Mouse (Mus musculus) spleen, adult 18-20 months (tissue): Measurements from ENCODE around the gene Cd79a.
"Not testable (repeated sequence)": the region's sequence is repeated elsewhere in the genome, so short reads cannot be mapped to it uniquely, and the experiment has no call there.

Experiments used
- DNase-seq, 2 experiments: peaks; one replicate each; pipeline ENCODE4 v3.0.0; 2022; ENCODE audit warnings: mixed read lengths in 2 of 2

Gene Cd79a

DNA sequence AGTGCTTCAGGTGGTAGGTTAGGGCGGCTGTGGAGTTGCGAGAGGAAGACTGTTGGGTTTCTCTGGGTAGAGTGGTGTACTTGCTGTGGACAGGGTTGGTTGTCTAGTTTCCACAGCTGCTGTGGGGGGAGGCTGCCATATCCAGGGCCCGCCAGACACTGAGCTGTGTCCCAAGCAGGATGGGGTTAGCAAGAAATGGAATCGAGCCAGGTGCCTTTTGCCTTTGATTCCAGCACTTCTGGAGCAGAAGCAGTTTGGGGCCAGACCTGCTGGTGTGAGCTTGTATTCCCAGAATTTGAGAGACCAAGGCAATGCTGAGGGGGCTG, 10.9 kb upstream of the Cd79a start:
- no peak for DNase-seq

DNA sequence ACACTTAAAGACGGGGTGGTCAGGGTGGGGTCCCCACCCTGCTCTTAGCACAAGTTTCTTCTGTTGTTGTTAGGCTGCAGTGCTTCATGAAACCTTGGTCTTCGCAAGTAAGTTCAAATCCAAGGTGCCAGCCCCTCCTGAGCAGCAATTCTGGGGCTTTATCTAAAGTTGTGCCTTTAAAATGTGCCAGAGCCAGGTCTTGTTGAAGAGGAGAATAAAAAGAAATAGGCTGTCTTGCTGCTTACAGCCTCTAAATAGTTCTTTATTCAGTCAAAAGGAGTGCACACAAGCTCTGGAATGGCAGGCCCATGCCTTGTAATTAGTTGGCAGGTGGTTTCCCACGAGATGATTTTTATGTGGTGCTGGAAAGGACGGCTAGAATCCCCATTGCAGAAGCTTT, 10.1 kb upstream of the Cd79a start:
- DNase-seq, result no peak

DNA sequence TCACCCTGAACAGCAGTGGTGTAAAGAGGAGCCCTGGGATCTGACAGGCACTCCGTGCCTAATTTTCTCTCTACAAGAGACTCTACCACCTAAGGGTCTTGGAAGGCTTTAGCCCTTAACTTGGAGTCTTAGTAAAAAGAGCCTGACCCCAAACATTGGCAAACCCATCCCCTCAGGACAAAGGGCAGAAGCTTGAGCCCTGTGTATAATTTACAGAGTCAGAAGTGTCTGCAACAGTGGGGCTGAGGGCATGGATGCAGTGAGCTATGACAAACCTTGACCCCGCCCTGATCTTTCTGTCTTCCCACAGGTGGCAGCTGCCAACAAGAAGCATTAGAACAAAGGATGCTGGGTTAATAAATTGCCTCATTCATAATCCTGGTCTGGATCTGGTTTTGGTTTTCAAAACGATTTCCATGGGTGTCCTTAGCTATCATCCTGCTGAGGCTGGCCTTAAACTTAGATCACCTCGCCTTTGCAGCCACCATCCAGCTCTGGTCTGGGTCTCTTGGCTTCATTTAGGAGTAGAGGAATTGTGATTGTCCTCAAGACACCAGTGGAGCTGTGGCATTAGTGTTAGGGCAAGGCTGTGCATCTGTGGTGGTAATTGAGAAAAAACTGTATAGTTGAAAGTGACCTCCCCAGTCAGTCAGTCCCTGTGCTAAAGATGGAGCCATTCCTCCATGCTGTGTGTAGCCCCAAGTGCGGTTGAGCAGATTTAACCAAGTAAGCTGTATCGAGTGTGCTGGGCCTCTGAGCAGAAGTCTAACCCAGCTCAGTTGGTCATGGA, 7.6 kb upstream of the Cd79a start:
- no peak for DNase-seq

DNA sequence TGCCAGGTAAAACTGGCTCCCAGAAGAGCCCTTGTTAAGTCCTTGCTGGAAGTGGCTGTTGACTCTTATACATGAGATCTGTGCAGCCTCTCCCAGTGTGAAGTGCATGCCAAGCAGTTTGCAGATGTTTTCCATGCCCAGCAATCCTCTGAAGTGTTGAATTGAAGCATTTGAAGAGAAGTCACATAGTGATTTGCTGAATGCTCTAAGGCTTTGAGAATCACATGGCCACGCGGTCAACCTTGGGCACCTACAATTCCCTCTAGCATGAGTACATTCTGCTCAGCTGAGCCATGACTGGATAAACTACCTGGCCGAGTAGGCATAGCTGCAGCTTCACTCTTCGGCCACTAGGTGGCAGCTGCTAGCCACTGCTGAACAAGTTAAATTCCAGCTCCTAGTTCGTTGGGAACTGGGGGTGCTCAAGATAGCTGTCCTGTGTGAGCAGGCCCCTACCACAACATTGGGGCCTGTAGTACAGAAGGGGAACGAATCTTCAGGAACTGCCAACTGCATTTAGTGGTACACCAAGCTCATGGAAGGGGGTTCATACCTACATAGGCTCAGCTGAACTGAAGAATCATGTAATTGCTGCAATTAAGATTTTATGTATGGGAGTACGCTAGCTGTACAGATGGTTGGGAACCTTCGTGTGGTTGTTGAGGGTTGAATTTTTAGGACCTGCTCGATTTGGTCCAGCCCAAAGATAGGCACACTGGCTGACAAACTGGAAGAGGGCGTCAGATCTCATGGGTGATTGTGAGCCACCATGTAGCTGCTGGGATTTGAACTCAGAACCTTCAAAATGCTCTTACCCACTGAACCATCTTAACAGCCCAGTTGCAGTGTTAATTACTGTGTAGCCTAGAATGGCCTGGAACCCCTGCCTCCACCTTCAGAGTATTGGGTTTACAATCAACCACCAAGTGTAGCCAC, 6.6 kb upstream of the Cd79a start:
- peak; percentile 56 to 66 for DNase-seq

DNA sequence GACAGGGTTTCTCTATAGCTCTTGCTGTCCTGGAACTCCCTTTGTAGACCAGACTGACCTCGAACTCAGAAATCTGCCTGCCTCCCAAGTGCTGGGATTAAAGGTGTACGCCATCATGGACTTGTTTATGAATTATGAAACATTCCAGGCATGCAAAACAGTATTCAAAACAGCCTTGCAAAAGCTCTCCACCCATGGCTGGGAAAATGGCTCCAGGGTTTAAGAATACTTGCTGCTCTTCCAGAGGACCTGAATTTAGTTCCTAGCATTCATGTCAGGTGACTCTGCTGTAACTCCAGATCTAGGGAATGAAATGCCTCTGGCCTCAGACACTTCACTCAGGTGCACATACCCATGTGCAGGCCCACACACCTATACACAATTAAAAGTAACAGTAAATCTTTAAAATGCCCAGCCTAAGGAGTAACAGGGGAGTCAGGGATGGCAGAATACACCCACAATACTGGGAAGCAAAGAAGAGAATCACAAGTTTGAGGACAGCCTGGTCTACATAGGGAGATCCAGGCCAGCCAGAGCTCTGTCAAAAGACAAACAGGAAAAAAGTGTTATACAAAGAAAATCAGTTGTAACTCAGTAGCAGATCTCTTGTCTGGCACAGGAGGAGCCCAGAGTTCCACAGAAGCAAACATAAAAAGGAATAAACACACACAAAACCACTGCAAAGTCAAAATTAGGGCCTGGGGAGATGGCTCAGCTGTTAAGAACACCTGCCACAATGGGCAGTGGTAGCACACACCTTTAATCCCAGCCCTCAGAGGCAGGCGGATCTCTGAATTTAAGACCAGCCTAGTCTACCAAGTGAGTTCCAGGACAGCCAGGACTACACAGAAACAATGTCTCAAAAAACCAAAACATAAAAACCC, 5.7 kb upstream of the Cd79a start:
- no peak for DNase-seq

DNA sequence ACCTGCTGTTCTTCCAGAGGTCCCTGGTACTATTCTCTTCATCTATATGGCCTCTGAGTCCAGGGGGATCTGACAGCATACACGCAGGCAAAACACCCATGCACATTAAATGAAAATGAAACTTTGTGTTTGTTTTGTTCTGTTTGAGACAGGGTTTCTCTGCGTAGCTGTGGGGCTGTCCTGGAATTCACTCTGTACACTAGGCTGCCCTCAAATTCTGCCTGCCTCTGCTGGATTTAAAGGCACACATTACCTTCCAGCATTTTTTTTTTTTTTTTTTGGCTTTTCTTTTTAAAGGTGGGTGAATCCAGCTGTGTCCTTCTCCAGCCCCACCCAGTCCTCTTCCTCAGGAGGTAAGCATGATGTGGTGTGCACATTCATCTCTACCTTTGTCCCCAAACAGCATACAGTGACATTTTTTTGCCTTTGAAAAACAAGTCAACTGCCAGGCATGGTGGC, 5.0 kb upstream of the Cd79a start:
- DNase-seq, result no peak

DNA sequence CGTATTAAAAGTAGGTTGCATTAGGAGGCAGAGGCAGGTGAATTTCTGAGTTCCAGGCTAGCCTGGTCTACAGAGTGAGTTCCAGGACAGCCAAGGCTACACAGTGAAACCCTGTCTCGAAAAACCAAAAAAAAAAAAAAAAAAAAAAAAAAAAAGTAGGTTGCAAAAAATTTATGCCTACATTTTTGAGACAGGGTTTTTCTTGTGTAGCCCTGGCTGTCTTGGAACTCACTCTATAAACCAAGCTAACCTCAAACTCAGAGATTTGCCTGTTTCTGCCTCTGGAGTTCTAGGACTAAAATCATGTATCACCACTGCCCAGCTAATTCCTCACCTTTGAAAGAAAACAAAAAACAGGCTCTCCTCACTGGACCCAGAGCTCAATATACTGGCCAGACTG, 1.4 kb upstream of the Cd79a start:
- DNase-seq, result not testable (repeated sequence)

DNA sequence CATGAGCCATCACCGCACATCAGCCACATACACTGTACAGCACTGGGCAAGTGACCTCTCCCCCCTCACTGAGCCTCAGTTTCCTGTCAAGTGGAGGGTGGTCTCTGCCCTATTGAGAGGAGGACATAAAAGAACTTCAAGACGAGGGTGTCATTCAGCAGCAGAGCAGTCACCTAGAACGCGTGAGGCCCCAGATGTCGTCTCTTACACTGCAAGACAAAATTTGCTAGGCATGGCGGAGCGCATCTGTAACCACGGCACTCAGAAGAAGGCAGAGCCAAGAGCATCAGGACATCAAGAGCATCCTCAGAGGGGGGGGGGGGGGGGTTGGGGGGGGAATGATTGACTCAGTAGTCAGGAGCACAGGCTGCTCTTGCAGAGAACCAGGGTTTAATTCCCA, 912 bp upstream of the Cd79a start:
- DNase-seq, result peak in 1 of 2 experiments; percentile 46

DNA sequence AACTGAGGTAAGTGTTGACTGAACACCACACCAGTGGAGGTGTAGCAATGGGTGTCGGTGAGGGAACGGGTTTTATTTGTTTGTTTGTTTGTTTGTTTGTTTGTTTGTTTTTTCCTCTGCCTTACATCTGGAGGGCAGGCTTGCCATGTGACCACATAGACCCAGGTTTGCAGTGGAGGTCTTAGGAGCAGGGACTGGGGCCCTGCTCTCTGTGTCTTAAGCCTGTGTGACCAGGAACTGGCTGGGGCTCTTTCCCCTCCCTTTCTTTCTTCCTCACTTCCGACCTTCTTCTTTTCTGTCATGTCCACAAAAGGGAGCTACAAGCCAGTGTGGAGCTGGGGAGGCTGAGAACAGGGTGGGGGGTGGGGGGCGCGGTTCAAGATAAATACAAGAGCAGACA, 778 bp downstream of the Cd79a start:
- DNase-seq, result peak in 1 of 2 experiments; percentile 18

DNA sequence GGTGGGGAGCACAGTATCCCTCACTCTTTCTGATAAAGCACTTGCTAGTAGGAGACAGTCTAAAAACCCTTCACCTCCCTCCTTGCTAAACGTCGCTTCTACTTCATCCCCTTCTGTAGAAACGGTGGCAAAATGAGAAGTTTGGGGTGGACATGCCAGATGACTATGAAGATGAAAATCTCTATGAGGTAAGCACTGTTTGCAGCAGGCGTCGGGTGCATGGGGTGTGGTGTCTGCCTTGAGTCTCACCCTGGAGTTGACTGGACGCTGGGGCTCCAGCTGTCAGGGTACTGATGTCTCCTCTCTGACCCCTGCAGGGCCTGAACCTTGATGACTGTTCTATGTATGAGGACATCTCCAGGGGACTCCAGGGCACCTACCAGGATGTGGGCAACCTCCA, 3.9 kb downstream of the Cd79a start:
- DNase-seq, result no peak

DNA sequence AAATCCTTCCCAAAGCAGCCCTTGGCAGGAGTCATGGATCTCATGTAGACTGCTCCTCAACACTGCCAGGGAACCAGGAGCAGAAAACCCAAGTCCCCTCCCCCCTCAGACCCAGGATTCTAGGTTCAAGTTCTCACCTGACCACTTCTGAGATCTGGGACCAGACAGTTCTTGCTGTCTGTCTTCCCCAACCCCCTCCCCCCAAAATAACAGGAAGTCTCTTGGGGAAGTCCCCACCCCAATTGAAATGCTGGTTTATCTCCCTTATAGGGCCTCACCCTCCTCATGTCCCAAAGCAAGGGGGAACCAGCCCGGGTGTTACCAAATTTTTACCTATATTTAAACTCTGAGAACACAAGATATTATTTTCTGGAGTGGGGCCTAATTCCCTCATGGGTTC, 4.7 kb downstream of the Cd79a start:
- peak; percentile 42 to 51 for DNase-seq

DNA sequence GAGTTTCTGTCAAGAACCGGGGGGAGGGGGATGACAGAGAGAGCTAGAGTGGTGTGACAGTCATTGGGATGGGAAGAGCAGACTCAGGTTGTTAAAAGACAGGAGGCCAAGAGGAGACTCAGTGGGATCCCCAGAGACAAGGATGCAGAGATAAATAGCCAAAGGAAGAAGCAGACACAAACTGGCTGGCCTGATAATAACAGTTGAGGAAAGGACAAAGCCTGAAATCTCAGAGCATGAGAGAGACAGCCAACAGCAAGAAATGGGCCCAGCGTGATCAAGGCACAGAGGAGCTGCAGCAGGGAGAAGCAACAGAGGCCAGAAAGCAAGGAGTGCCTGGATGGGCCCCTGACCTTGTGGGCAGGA, 5.1 kb downstream of the Cd79a start:
- no peak for DNase-seq

DNA sequence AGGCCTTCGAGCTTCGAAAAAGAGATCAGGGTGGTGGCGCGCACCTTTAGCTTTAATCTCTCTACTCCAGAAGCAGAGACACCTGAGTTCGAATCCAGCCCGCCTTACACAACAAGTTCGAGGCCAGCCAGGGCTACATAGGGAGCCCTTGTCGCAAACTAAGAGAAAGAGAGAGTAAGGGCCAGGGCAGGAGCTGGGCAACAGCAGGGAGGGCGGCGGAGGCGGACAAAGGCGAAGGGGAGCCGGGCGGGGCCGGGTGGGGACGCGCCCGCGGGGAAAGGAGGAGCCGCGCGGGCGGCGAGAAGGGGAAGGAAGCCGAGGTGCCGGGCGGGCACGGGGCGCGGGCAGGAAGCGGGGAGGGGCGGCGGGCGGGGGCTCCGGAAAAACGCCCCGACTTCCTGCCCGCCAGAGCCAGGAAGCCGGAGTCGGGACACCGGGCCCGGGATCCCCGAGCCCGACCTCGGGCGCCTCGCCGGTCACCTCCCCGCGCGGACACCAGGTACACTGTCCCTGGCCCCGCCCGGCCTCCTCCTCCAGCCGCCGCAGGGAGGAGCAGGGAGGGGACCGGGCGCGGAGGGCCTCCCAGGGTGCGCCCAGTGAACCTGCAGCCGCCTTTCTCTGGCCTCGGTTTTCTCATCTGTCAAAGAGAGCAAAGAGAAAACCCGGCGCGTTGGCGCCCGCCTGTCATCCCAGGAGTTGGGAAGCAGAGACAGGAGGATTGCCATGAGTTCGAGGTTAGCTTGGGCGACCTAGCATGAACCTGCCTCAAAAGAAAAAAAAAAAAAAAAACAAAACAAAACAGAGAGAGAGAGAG, 5.7 kb downstream of the Cd79a start, which contains the start of gene Arhgef1:
Gene Arhgef1, plus strand, starts transcription at position 283 of the 814 bp plus-strand sequence.
- peak; percentile 80 to 81 for DNase-seq

DNA sequence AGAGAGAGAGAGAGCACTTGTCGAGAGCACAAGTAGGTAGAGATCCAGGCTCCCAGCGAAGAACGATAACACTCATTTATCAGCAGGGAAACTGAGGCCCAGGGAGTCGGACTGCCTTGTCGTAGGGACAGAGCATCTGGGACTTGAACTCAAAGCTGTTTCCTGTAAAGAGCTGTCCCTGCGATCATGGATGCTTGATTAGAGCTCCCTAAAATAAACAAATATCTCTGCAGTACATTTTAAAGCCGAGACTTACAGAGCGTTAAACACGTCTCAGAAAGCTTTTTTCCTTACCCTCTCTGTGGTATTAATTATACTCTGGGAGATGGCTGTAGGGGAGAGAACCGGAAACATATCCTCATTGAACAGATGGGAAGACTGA, 6.3 kb downstream of the Cd79a start:
- DNase-seq, result no peak

DNA sequence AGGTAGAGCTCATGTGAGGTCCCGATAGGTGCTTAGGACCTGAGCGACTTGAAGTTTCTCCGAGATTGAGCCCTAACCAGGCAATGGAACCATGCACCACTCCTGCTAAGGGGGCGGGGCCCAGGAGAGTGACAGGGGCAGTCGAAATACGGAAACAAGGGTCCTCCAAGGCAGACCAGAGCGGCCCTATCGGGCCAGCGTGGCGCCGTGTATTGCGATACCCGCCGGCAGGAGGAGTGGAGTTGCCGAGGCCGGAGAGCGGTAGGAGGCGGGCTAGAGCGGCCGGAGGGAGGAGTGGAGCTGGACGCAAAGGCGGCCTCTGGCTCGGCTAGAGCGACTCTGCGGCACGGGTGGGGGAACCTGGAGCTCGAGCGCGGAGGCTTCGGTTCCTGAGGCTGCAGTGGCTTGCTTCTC, 6.9 kb downstream of the Cd79a start:
- peak; percentile 95 to 98 for DNase-seq

DNA sequence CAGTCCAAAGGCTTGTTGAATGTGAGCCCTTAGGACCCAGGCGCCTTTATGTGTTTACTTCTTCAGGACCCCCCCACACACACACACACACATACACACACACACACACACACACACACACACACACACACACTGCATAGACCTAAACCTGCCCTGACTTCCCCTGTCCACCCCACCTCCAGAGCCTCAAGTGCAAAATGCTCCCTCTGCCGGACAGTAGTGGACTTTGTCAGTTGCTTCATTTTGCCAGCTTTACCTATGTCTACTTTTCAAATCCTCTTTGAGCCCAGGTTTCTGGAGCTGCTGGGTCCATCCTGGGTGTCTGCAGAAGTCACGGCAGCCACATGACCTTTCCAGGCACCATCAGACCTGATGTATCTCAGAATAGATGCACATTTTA, 7.8 kb downstream of the Cd79a start:
- peak; percentile 55 to 67 for DNase-seq

DNA sequence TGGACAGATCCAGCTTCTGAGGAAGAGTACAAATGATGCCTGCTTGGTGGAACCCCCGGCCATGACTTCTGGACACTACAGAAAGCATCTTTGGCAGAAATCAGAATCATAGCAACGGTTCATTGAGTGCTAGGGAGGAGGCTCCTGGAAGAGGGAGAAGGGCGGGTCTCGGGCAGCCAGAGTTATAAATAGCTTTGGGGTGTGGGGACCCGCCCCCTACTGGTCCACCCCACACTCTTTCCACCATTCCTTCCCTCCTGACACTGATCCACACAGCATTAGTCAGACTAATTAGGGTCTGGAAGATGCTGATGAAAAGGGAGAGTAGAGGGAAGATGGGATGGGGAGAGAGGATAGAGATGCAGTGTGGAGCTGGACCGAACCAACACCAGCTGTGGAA, 9.4 kb downstream of the Cd79a start:
- DNase-seq, result no peak

DNA sequence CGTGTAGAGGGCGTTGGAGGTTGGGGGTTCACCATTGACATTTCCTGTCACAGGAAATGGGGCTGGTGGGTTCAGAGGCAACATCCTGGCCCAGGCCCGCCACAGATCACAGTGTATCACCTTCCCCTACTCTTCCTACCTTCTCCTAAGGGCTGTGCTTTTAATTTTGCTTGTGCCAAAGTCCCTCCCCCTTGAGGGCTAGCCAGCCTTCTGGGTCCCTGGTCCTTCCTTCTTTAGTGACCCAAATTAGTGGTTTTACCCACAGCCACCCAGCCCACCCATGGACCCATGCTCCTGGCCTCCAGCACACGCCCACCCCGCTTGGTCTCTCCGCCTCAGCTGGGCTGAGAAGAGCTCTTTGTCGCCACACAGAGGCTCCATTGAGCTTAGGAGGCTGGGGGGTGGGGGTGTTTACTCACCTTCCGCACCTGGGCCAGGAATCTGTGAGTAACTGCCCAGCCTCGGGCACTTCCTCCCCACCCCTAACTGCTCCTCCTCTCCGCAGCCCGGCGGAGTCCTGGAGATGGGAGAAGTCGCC, 10.1 kb downstream of the Cd79a start:
- DNase-seq, result peak; percentile 63 to 66

DNA sequence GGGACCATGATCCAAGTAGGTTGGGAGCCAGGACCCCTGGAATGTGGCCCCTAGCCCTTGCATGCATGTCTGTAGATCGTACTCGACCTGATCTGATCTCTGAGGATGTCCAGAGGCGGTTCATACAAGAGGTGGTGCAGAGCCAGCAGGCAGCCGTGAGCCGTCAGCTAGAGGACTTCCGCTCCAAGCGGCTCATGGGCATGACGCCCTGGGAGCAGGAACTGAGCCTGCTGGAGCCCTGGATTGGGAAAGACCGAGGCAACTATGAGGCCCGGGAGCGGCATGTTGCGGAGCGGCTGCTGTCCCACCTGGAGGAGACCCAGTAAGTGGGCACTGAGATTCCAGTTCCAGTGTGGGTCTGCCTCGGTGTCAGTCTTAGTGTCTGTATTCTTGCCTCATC, 15.3 kb downstream of the Cd79a start:
- DNase-seq, result no peak

DNA sequence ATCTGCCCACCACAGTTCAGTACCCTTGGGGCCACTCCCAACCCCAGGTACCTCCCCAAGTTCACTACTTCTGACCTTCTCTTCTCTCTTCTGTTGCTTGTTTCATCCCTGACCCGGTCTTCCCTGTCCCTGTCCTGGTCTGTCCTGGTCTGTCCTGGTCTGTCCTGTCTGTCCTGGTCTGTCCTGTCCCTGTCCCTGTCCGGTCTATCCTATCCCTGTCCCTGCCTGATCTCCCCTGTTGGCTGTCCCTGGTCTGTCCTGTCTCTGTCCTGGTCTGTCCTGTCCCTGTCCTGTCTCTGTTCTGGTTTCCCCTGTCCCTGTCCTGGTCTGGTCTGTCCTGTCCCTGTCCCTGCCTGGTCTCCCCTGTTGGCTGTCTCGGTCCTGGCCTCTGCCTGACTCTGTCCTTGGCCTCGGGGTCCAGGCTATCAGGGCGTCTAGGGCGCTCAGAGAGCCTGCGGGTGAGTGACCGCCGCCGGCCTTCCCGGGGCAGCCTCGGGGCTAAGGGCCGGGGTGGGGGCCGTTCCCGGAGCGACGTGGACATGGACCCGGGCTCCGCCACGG, 21.7 kb downstream of the Cd79a start:
- DNase-seq, result no peak

DNA sequence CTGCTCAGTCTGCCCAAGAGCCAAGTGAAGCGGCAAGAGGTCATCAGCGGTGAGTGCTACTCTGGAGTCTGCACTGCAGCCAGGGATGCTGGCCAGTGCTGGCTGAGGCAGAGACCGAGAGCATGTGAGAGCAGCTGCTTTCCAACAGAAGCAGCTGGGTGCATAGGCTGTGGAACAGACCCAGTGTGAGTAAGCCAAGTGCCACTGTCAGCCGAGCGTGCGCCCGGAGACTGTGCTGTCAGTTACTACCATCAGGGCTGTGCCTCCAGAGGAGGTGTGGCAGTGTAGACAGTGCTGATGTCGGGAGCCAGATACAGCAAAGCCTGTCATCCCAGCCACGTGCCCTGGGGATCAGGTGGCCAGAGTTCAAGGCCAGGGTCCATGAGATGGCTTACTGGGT, 22.5 kb downstream of the Cd79a start:
- DNase-seq, result no peak
